Mouse (Mus musculus): Measurements from ENCODE around the gene Tmem234.

Tmem234 gene

DNA sequence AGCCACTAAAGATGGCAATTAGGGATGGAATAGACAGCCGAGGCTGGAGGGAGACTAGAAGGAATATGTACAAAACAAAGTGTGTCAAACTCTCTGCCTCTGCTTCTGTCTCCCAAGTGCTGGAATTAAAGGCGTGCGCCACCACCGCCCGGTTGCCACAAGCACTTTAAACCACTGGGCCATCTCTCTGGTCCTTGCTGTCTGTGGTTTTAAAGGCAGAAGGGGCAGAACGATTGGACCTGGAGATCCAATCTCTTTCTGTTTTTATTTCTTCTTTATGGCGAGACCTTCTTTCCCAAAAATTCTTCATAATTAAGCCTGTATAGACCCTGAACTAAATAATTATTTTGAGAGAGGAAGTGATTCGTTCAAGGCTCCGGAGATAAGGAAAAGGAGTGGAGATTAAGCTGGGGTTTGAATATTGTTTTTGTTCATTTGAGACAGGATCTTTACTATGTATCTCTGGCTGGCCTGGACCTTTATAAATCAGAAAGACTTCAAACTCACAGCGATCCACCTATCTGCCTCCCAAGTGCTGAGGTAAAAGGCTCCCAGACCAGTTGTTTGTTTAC lies 72.5 kb downstream of the Tmem234 start:
- no peak for DNase-seq (ENCODE audit: low spot score)
